Mouse (Mus musculus): Measurements from ENCODE around the gene Rarres2. TPM values are rescaled to one million over a fixed set of nuclear protein-coding genes. Genes with fewer than 3 reads are reported as not detected.
A peak's percentile ranks its signal among the peaks of the same experiment; 100 is the strongest.

The Rarres2 gene
- total RNA-seq (2015; ENCODE audit: low replicate concordance) (not detected in 2 replicates), total RNA-seq (2017; ENCODE audit: low replicate concordance) (3.6 TPM in 1 of 2 replicates, not detected in the other)

- ATAC-seq (replicated peaks; ENCODE audit: low FRiP score, poor library complexity, severe bottlenecking): no peak
These were observed at the start of gene Rarres2 for GRCm38 (mm10) chr6:48572572-48573061. Gene Rarres2, minus strand, starts transcription at chr6:48572789.

- ATAC-seq (replicated peaks; ENCODE audit: low FRiP score, poor library complexity, severe bottlenecking): no peak
These were observed 47.4 kb upstream of the Rarres2 start for GRCm38 (mm10) chr6:48620031-48620430.

GRCm38 (mm10) chr6:48614756-48615155 lies 42.2 kb upstream of the Rarres2 start:
- ATAC-seq (replicated peaks; ENCODE audit: low FRiP score, poor library complexity, severe bottlenecking): no peak

GRCm38 (mm10) chr6:48613464-48613863 lies 40.9 kb upstream of the Rarres2 start:
- ATAC-seq (replicated peaks; ENCODE audit: low FRiP score, poor library complexity, severe bottlenecking): no peak

GRCm38 (mm10) chr6:48610657-48611056 lies 38.1 kb upstream of the Rarres2 start:
- ATAC-seq (replicated peaks; ENCODE audit: low FRiP score, poor library complexity, severe bottlenecking): no peak; the same call in 1 of the 2 replicates

- ATAC-seq (replicated peaks; ENCODE audit: low FRiP score, poor library complexity, severe bottlenecking): no peak
These were observed 36.9 kb upstream of the Rarres2 start for GRCm38 (mm10) chr6:48609512-48609911.

- ATAC-seq (replicated peaks; ENCODE audit: low FRiP score, poor library complexity, severe bottlenecking): no peak
These were observed 35.5 kb upstream of the Rarres2 start for GRCm38 (mm10) chr6:48608124-48608523.

- peak; percentile 58 for ATAC-seq (replicated peaks; ENCODE audit: low FRiP score, poor library complexity, severe bottlenecking)
These were observed 29.6 kb upstream of the Rarres2 start for GRCm38 (mm10) chr6:48602080-48602741.

GRCm38 (mm10) chr6:48601271-48602079 lies 28.9 kb upstream of the Rarres2 start, which contains the start of gene Zfp775:
Gene Zfp775, plus strand, starts transcription at chr6:48602063.
- peak; percentile 99 for ATAC-seq (replicated peaks; ENCODE audit: low FRiP score, poor library complexity, severe bottlenecking)

- no peak for ATAC-seq (replicated peaks; ENCODE audit: low FRiP score, poor library complexity, severe bottlenecking)
These were observed 28.0 kb upstream of the Rarres2 start for GRCm38 (mm10) chr6:48600594-48600993.

GRCm38 (mm10) chr6:48597233-48597625 lies 24.6 kb upstream of the Rarres2 start:
- ATAC-seq (replicated peaks; ENCODE audit: low FRiP score, poor library complexity, severe bottlenecking): no peak

GRCm38 (mm10) chr6:48596545-48597232 lies 24.1 kb upstream of the Rarres2 start:
- no peak for ATAC-seq (replicated peaks; ENCODE audit: low FRiP score, poor library complexity, severe bottlenecking)

GRCm38 (mm10) chr6:48595278-48595677 lies 22.7 kb upstream of the Rarres2 start:
- ATAC-seq (replicated peaks; ENCODE audit: low FRiP score, poor library complexity, severe bottlenecking): no peak

GRCm38 (mm10) chr6:48594043-48594738 lies 21.6 kb upstream of the Rarres2 start:
- no peak for ATAC-seq (replicated peaks; ENCODE audit: low FRiP score, poor library complexity, severe bottlenecking)

- ATAC-seq (replicated peaks; ENCODE audit: low FRiP score, poor library complexity, severe bottlenecking): no peak
These were observed 20.8 kb upstream of the Rarres2 start, which contains the start of the genes Repin1 and Gm44965 for GRCm38 (mm10) chr6:48593158-48594042. Gene Repin1, plus strand, starts transcription at chr6:48593883. Gene Gm44965, plus strand, starts transcription at chr6:48593941.

GRCm38 (mm10) chr6:48591871-48592270 lies 19.3 kb upstream of the Rarres2 start:
- no peak for ATAC-seq (replicated peaks; ENCODE audit: low FRiP score, poor library complexity, severe bottlenecking)

- no peak for ATAC-seq (replicated peaks; ENCODE audit: low FRiP score, poor library complexity, severe bottlenecking)
These were observed 18.7 kb upstream of the Rarres2 start for GRCm38 (mm10) chr6:48591221-48591845.

- no peak for ATAC-seq (replicated peaks; ENCODE audit: low FRiP score, poor library complexity, severe bottlenecking)
These were observed 16.7 kb upstream of the Rarres2 start, which contains the start of gene Gm45021 for GRCm38 (mm10) chr6:48589194-48589750. Gene Gm45021, plus strand, starts transcription at chr6:48589610.

Data from erythroid progenitor cell, adult 5-6 weeks (primary cell).